Mouse (Mus musculus) embryonic facial prominence, embryonic 11.5 days (tissue): Measurements from ENCODE around the gene Scarf1. TPM values are rescaled to one million over a fixed set of nuclear protein-coding genes. Genes with fewer than 3 reads are reported as not detected.

Experiments used
- ATAC-seq: fragments of 200-750 bp; cut with Nextera tagmentation; replicated peaks from 2 replicates; pipeline ENCODE4 v1.8.0; 2017; ENCODE audit warnings: low read depth; ENCODE audit not compliant: insufficient number of reproducible peaks, low FRiP score, low TSS enrichment
- DNase-seq: peaks from one replicate; pipeline ENCODE4 v3.0.0-alpha.2; 2015; ENCODE audit warnings: low spot score
- H3K27ac ChIP-seq: fragments of 300-500 bp; sonication (generic); replicated peaks from 2 replicates; pipeline ENCODE4 v1.5.1; 2014; ENCODE audit warnings: mild to moderate bottlenecking, low read depth, low read length, control low read depth
- H3K27me3 ChIP-seq: fragments of 300-500 bp; sonication (generic); 2 replicates; pipeline ENCODE4 v1.6.1; 2014; ENCODE audit warnings: mild to moderate bottlenecking, low read length, moderate library complexity, mixed read lengths; ENCODE audit not compliant: control insufficient read depth, insufficient read depth
- H3K36me3 ChIP-seq: fragments of 300-500 bp; sonication (generic); replicated peaks from 2 replicates; pipeline ENCODE4 v1.6.1; 2014; ENCODE audit warnings: low read depth, mild to moderate bottlenecking, low read length, moderate library complexity, mixed read lengths; ENCODE audit not compliant: control insufficient read depth, insufficient read depth
- H3K4me1 ChIP-seq: fragments of 300-500 bp; sonication (generic); 2 replicates; pipeline ENCODE4 v1.6.1; 2014; ENCODE audit warnings: low read length, mixed read lengths; ENCODE audit not compliant: control insufficient read depth, insufficient read depth
- H3K4me2 ChIP-seq: fragments of 300-500 bp; sonication (generic); 2 replicates; pipeline ENCODE4 v1.6.1; 2014; ENCODE audit warnings: low read depth, mild to moderate bottlenecking, control low read depth, low read length, moderate library complexity
- H3K4me3 ChIP-seq: fragments of 300-500 bp; sonication (generic); 2 replicates; pipeline ENCODE4 v1.5.1; 2014; ENCODE audit warnings: low read depth, low read length, control low read depth
- H3K9ac ChIP-seq: fragments of 300-500 bp; sonication (generic); replicated peaks from 2 replicates; pipeline ENCODE4 v1.6.1; 2014; ENCODE audit warnings: mild to moderate bottlenecking, control low read depth, low read length
- H3K9me3 ChIP-seq: fragments of 300-500 bp; sonication (generic); replicated peaks from 2 replicates; pipeline ENCODE4 v1.6.1; 2016; ENCODE audit warnings: mild to moderate bottlenecking, low read length, inconsistent platforms, mixed read lengths; ENCODE audit not compliant: control insufficient read depth
- WGBS: fragments of 180-500 bp; shearing (Covaris S2); extraction: QIAGEN DNeasy Blood & Tissue Kit; methylation state at CpG from one replicate; pipeline ENCODE4 v1.1.7; 2014; 5-methylcytosine and 5-hydroxymethylcytosine counted together
- polyA plus RNA-seq: library from polyadenylated mRNA; unstranded; fragments of >200 nt; fragmentation: Nextera tagmentation; extraction: Ambion mirVana; gene quantifications from 2 replicates; pipeline ENCODE4 v1.2.1, GENCODE M21; 2014

The Scarf1 gene
- polyA plus RNA-seq, 1 experiment from 2014 or later: 2.7 TPM

- H3K9me3 ChIP-seq: no peaks in the 10 kb centered on the region
- ATAC-seq: no peak
- WGBS: 90% methylated on average over 1 of the region's 1 CpGs
- H3K4me3 ChIP-seq: no peak overlapping the region
- no peaks in the 10 kb centered on the region for H3K36me3 ChIP-seq
- H3K4me2 ChIP-seq: no peak overlapping the region
- H3K27ac ChIP-seq: no peak overlapping the region
- no peak overlapping the region for H3K9ac ChIP-seq
- no peak for DNase-seq
- H3K4me1 ChIP-seq: no peaks in the 10 kb centered on the region
- H3K27me3 ChIP-seq: no peaks in the 10 kb centered on the region
These were observed 44.8 kb downstream of the Scarf1 start for GRCm38 (mm10) chr11:75558101-75558500.

GRCm38 (mm10) chr11:75559870-75560504 lies 46.6 kb downstream of the Scarf1 start:
- H3K27me3 ChIP-seq: no peaks in the 10 kb centered on the region
- H3K9me3 ChIP-seq: no peaks in the 10 kb centered on the region
- H3K9ac ChIP-seq: no peak overlapping the region
- no peaks in the 10 kb centered on the region for H3K4me1 ChIP-seq
- 89% methylated on average over 8 of the region's 8 CpGs for WGBS
- H3K36me3 ChIP-seq: no peaks in the 10 kb centered on the region
- ATAC-seq (no peak), DNase-seq (no peak)
- no peak overlapping the region for H3K4me3 ChIP-seq
- H3K4me2 ChIP-seq: no peak overlapping the region
- no peak overlapping the region for H3K27ac ChIP-seq

GRCm38 (mm10) chr11:75560530-75561409 lies 47.4 kb downstream of the Scarf1 start:
- no peak for DNase-seq
- Histone ChIP-seq H3K4me2 (no peak overlapping the region), H3K4me3 (no peak overlapping the region), H3K27me3 (no peaks in the 10 kb centered on the region), H3K9ac (no peak overlapping the region), H3K4me1 (no peaks in the 10 kb centered on the region), H3K36me3 (no peaks in the 10 kb centered on the region), H3K9me3 (no peaks in the 10 kb centered on the region), H3K27ac (no peak overlapping the region)
- no peak for ATAC-seq
- 75% methylated on average over 14 of the region's 14 CpGs for WGBS

- WGBS: 86% methylated on average over 5 of the region's 5 CpGs
- no peak overlapping the region for H3K9ac ChIP-seq
These were observed 48.1 kb downstream of the Scarf1 start for GRCm38 (mm10) chr11:75561410-75561791.

GRCm38 (mm10) chr11:75562840-75563239 lies 49.5 kb downstream of the Scarf1 start:
- no peak for ATAC-seq
- no peaks in the 10 kb centered on the region for H3K36me3 ChIP-seq
- no peak overlapping the region for H3K27ac ChIP-seq
- H3K27me3 ChIP-seq: no peaks in the 10 kb centered on the region
- H3K4me2 ChIP-seq: no peak overlapping the region
- no peaks in the 10 kb centered on the region for H3K4me1 ChIP-seq
- H3K9me3 ChIP-seq: no peaks in the 10 kb centered on the region
- no peak overlapping the region for H3K9ac ChIP-seq
- H3K4me3 ChIP-seq: no peak overlapping the region
- 85% methylated on average over 8 of the region's 8 CpGs for WGBS
- no peak for DNase-seq

More at GRCm38 (mm10) chr11:75561410-75561791, 48.1 kb downstream of the Scarf1 start:
- Histone ChIP-seq H3K36me3 (no peaks in the 10 kb centered on the region), H3K9me3 (no peaks in the 10 kb centered on the region), H3K4me2 (no peak overlapping the region), H3K27ac (no peak overlapping the region), H3K27me3 (no peaks in the 10 kb centered on the region), H3K4me3 (no peak overlapping the region), H3K4me1 (no peaks in the 10 kb centered on the region)
- DNase-seq (no peak), ATAC-seq (no peak)

- no peaks in the 10 kb centered on the region for H3K36me3 ChIP-seq
- no peak for ATAC-seq
- no peak for DNase-seq
- no peaks in the 10 kb centered on the region for H3K4me1 ChIP-seq
- no peak overlapping the region for H3K27ac ChIP-seq
- H3K27me3 ChIP-seq: no peaks in the 10 kb centered on the region
- H3K9ac ChIP-seq: no peak overlapping the region
- no peak overlapping the region for H3K4me3 ChIP-seq
- 75% methylated on average over 18 of the region's 18 CpGs for WGBS
- no peaks in the 10 kb centered on the region for H3K9me3 ChIP-seq
- no peak overlapping the region for H3K4me2 ChIP-seq
These were observed 50.7 kb downstream of the Scarf1 start for GRCm38 (mm10) chr11:75563851-75564548.

- H3K4me3 ChIP-seq: no peak overlapping the region
- H3K9me3 ChIP-seq: no peaks in the 10 kb centered on the region
- ATAC-seq: no peak
- no peak overlapping the region for H3K9ac ChIP-seq
- H3K27ac ChIP-seq: no peak overlapping the region
- H3K4me2 ChIP-seq: no peak overlapping the region
- no peaks in the 10 kb centered on the region for H3K4me1 ChIP-seq
- H3K27me3 ChIP-seq: no peaks in the 10 kb centered on the region
- 65% methylated on average over 2 of the region's 2 CpGs for WGBS
- H3K36me3 ChIP-seq: no peaks in the 10 kb centered on the region; the same call in none of the 2 replicates
- no peak for DNase-seq
These were observed 52.5 kb downstream of the Scarf1 start for GRCm38 (mm10) chr11:75565849-75566248.
